Mouse (Mus musculus) right cerebral cortex, postnatal 36 days (tissue): ENCODE data around the gene H2-M2.
A peak's percentile ranks its signal among the peaks of the same experiment; 100 is the strongest.
"Not testable (repeated sequence)": the region's sequence is repeated elsewhere in the genome, so short reads cannot be mapped to it uniquely, and the experiment has no call there.

Experiments used
- DNase-seq, 2 experiments: peaks; one replicate each; pipeline ENCODE4 v3.0.0; 2022; ENCODE audit warnings: low spot score in 2 of 2, mixed read lengths in 1 of 2

The H2-M2 gene

GRCm38 (mm10) chr17:37483452-37483851 is at the start of gene H2-M2:
TSS of gene H2-M2 (minus strand) at chr17:37483552.
- DNase-seq: no peak

- DNase-seq: not testable (repeated sequence)
Observed at GRCm38 (mm10) chr17:37525427-37525826, 42.1 kb upstream of the H2-M2 start.

- DNase-seq: not testable (repeated sequence)
Observed at GRCm38 (mm10) chr17:37524612-37525011, 41.3 kb upstream of the H2-M2 start.

- DNase-seq: no peak
Observed at GRCm38 (mm10) chr17:37507730-37508129, 24.4 kb upstream of the H2-M2 start, which contains the start of gene Olfr111. TSS of gene Olfr111 (plus strand) at chr17:37508030.

- peak in 1 of 2 experiments; percentile 3 for DNase-seq
Observed at GRCm38 (mm10) chr17:37491930-37492518, 8.7 kb upstream of the H2-M2 start, which contains the start of gene Olfr110. TSS of gene Olfr110 (plus strand) at chr17:37492468.

- DNase-seq: no peak
Observed at GRCm38 (mm10) chr17:37458616-37459015, 24.7 kb downstream of the H2-M2 start, which contains the start of gene Olfr109. TSS of gene Olfr109 (plus strand) at chr17:37458916.

GRCm38 (mm10) chr17:37445180-37445579 is 38.2 kb downstream of the H2-M2 start, which contains the start of gene Olfr108:
TSS of gene Olfr108 (plus strand) at chr17:37445480.
- no peak for DNase-seq
